Mouse (Mus musculus): Measurements from ENCODE around the gene Gm43064.

Gene Gm43064

GRCm38 (mm10) chr3:103857036-103857805 lies 47.8 kb downstream of the Gm43064 start:
- peak; percentile 61 for DNase-seq (ENCODE audit: low spot score)

GRCm38 (mm10) chr3:103857977-103858563 lies 48.7 kb downstream of the Gm43064 start:
- no peak for DNase-seq (ENCODE audit: low spot score)

- DNase-seq (ENCODE audit: low spot score), result peak; percentile 61
Observed at GRCm38 (mm10) chr3:103858881-103859801, 49.8 kb downstream of the Gm43064 start, which contains the start of gene Ptpn22. TSS of gene Ptpn22 (plus strand) at chr3:103859795.

- peak; percentile 94 for DNase-seq (ENCODE audit: low spot score)
Observed at GRCm38 (mm10) chr3:103859851-103860391, 50.5 kb downstream of the Gm43064 start.

- DNase-seq (ENCODE audit: low spot score), result peak; percentile 32
Observed at GRCm38 (mm10) chr3:103862721-103863220, 53.4 kb downstream of the Gm43064 start.

- no peak for DNase-seq (ENCODE audit: low spot score)
Observed at GRCm38 (mm10) chr3:103864200-103864599, 54.8 kb downstream of the Gm43064 start.

GRCm38 (mm10) chr3:103867424-103867971 lies 58.1 kb downstream of the Gm43064 start:
- no peak for DNase-seq (ENCODE audit: low spot score)

GRCm38 (mm10) chr3:103868008-103868407 lies 58.6 kb downstream of the Gm43064 start:
- DNase-seq (ENCODE audit: low spot score), result peak; percentile 87

GRCm38 (mm10) chr3:103872663-103873098 lies 63.3 kb downstream of the Gm43064 start:
- peak; percentile 24 for DNase-seq (ENCODE audit: low spot score)

- DNase-seq (ENCODE audit: low spot score), result no peak
Observed at GRCm38 (mm10) chr3:103874329-103874728, 65.0 kb downstream of the Gm43064 start.

GRCm38 (mm10) chr3:103885946-103886345 lies 76.6 kb downstream of the Gm43064 start:
- DNase-seq (ENCODE audit: low spot score), result peak; percentile 58

- DNase-seq (ENCODE audit: low spot score), result peak; percentile 67
Observed at GRCm38 (mm10) chr3:103887581-103887980, 78.2 kb downstream of the Gm43064 start.

All from T-cell, adult 2 months (primary cell).